Mouse (Mus musculus): ENCODE measurements around the gene Wdr76. TPM values are rescaled to one million over a fixed set of nuclear protein-coding genes. Genes with fewer than 3 reads are reported as not detected.

The Wdr76 gene
- total and polyA plus RNA-seq, 3 experiments, result 17.4 to 29.9 (median 26.9) TPM

DNA sequence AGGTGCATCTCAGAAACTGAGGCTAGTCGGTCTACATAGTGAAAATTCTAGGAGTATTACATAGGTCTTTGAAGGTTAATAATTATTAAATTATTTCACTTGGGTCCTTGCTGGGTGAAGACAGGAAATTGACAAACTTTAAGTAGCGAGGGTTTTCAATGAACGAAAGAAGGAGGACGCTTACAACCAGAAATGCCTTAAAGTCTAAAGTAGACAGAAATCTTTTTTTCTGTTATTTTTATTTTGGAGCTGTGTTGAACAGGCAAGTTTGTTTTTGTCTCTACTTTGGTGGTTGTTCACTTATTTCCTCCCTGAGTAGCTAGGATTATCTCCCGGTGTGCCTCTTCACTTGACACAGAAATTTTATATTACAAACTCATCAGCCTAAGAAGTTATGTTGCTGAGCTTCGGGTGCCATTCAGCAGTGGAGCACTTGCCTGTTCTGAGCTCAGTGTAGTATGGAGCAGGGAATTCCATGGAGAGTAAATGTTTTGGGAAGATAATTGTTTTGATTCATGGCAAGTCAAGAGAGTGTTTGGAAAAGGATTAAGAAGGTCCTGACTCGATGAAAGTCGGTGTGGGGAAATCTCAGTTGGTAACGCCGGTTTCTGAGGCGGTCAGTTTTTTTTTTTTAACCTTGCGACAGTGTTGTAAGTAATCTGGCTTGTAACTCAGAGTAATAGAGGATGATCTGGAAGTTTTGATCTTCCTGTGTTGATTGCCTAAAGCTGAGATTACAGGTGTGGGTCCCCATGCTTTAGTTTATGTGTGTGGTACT is 839 bp downstream of the Wdr76 start:
- H3K27ac ChIP-seq (ENCODE audit: insufficient read depth, low read depth), result 0 out of 2 replicates have a peak overlapping the region, but pooled peaks have one; percentile 28
- H3K9me3 ChIP-seq (replicated peaks; ENCODE audit: low read length), result no peaks in the 10 kb centered on the region
- dilution Hi-C loops (cut with MboI; ENCODE audit: extremely low pct_ligation_motif_present, extremely low pct_unique_long_range_greater_than_20kb, low sequenced_read_pairs), result no loop called here
- DNase-seq (ENCODE audit: extremely low read depth), result no peak
- H3K27me3 ChIP-seq (replicated peaks), result no peaks in the 10 kb centered on the region
- peak overlapping the region; percentile 62 for H3K9ac ChIP-seq (ENCODE audit: insufficient read depth, low read depth)
- H3K4me3 ChIP-seq (replicated peaks in 1 of 3; ENCODE audit: low read depth in 2 of 3, low read length in 2 of 3, poor library complexity in 1 of 3), result peak overlapping the region; percentile 56 to 65 (median 57)
- H3K36me3 ChIP-seq (replicated peaks in 1 of 2; ENCODE audit: control insufficient read depth in 1 of 2, insufficient read depth in 1 of 2, low read length in 1 of 2), result peaks cover 28 to 43% of the 10 kb centered on the region in 2 experiments
- in situ Hi-C loops (cut with MboI; ENCODE audit: low pct_ligation_motif_present, low pct_unique_long_range_greater_than_20kb, low sequenced_read_pairs), result no loop called here
- TF ChIP-seq MXI1 (IDR thresholded peaks at IDR 0.05; ENCODE audit: low read depth, low read length) (peak; percentile 52; the same call in 1 of the 2 replicates), UBTF (IDR thresholded peaks at IDR 0.05; ENCODE audit: low read depth, low read length) (no peak), GABPA (IDR thresholded peaks at IDR 0.05; ENCODE audit: insufficient replicate concordance, low read depth, low read length) (no peak), TCF12 (IDR thresholded peaks at IDR 0.05; ENCODE audit: low read depth, low read length) (0 out of 2 replicates have a peak, but pooled peaks have one; percentile 20), CHD1 (IDR thresholded peaks at IDR 0.05; ENCODE audit: low read depth, low read length) (peak; percentile 93), ZNF384 (IDR thresholded peaks at IDR 0.05; ENCODE audit: low read depth, low read length) (peak; percentile 84), RCOR1 (conservative IDR thresholded peaks at IDR 0.05; ENCODE audit: low read depth, low read length) (0 out of 2 replicates have a peak, but pooled peaks have one; percentile 41), MAX (IDR thresholded peaks at IDR 0.05; ENCODE audit: low read length) (no peak), ELF1 (IDR thresholded peaks at IDR 0.05; ENCODE audit: low read depth, low read length) (0 out of 2 replicates have a peak, but pooled peaks have one; percentile 16), CHD2 (IDR thresholded peaks at IDR 0.05; ENCODE audit: low read length) (0 out of 2 replicates have a peak, but pooled peaks have one; percentile 26), E2F4 (IDR thresholded peaks at IDR 0.05; ENCODE audit: insufficient replicate concordance, low read depth, low read length) (0 out of 2 replicates have a peak, but pooled peaks have one; percentile 34), TBP (conservative IDR thresholded peaks at IDR 0.05; ENCODE audit: low read depth, low read length) (0 out of 2 replicates have a peak, but pooled peaks have one; percentile 21)
- peak overlapping the region; percentile 96 for H3K4me2 ChIP-seq (ENCODE audit: insufficient read depth, low read depth, poor library complexity, severe bottlenecking)
- peaks cover 7 to 29% of the 10 kb centered on the region in 2 experiments; a peak in 2 of 4 replicates for H3K4me1 ChIP-seq (ENCODE audit: control insufficient read depth in 1 of 2, insufficient read depth in 2 of 2)
- peaks cover 58% of the 10 kb centered on the region for H3K79me2 ChIP-seq (replicated peaks; ENCODE audit: control insufficient read depth, extremely low read depth, insufficient read depth, poor library complexity, severe bottlenecking)

GRCm38 (mm10) chr2:121507951-121508330 is 1.4 kb downstream of the Wdr76 start:
- no peaks in the 10 kb centered on the region for H3K27me3 ChIP-seq (replicated peaks)
- dilution Hi-C loops (cut with MboI; ENCODE audit: extremely low pct_ligation_motif_present, extremely low pct_unique_long_range_greater_than_20kb, low sequenced_read_pairs), result no loop called here

More at GRCm38 (mm10) chr2:121507951-121508330, 1.4 kb downstream of the Wdr76 start:
- H3K9ac ChIP-seq (ENCODE audit: insufficient read depth, low read depth), result peak overlapping the region; percentile 62
- H3K36me3 ChIP-seq (replicated peaks in 1 of 2; ENCODE audit: control insufficient read depth in 1 of 2, insufficient read depth in 1 of 2, low read length in 1 of 2), result peaks cover 26 to 46% of the 10 kb centered on the region in 2 experiments
- peak overlapping the region; percentile 56 to 65 (median 57) for H3K4me3 ChIP-seq (replicated peaks in 1 of 3; ENCODE audit: low read depth in 2 of 3, low read length in 2 of 3, poor library complexity in 1 of 3)
- peak overlapping the region; percentile 96 for H3K4me2 ChIP-seq (ENCODE audit: insufficient read depth, low read depth, poor library complexity, severe bottlenecking)
- TF ChIP-seq ZMIZ1 (IDR thresholded peaks at IDR 0.05; ENCODE audit: low read depth, low read length) (no peak), MEF2A (IDR thresholded peaks at IDR 0.05; ENCODE audit: borderline replicate concordance, low read depth, low read length) (no peak)
- peaks cover 63% of the 10 kb centered on the region for H3K79me2 ChIP-seq (replicated peaks; ENCODE audit: control insufficient read depth, extremely low read depth, insufficient read depth, poor library complexity, severe bottlenecking)
- no peak for DNase-seq (ENCODE audit: extremely low read depth)
- in situ Hi-C loops (cut with MboI; ENCODE audit: low pct_ligation_motif_present, low pct_unique_long_range_greater_than_20kb, low sequenced_read_pairs), result no loop called here
- H3K27ac ChIP-seq (ENCODE audit: insufficient read depth, low read depth), result peak overlapping the region; percentile 28
- no peaks in the 10 kb centered on the region for H3K9me3 ChIP-seq (replicated peaks; ENCODE audit: low read length)
- peaks cover 7 to 34% of the 10 kb centered on the region in 2 experiments; a peak in 2 of 4 replicates for H3K4me1 ChIP-seq (ENCODE audit: control insufficient read depth in 1 of 2, insufficient read depth in 2 of 2)
